Mouse (Mus musculus) embryonic fibroblast, embryonic 13.5 days (primary cell): ENCODE data around the gene Bspry.

Source experiments
- CTCF ChIP-seq: IDR thresholded peaks from 2 replicates; pipeline ENCODE4 v1.5.1; 2011; ENCODE audit warnings: mild to moderate bottlenecking, control low read depth, low read length, moderate library complexity, borderline replicate concordance; ENCODE audit not compliant: insufficient read depth
- POLR2A ChIP-seq: IDR thresholded peaks from 2 replicates; pipeline ENCODE4 v1.6.1; 2011; ENCODE audit warnings: low read depth, mild to moderate bottlenecking, control low read depth, low read length, moderate library complexity

DNA sequence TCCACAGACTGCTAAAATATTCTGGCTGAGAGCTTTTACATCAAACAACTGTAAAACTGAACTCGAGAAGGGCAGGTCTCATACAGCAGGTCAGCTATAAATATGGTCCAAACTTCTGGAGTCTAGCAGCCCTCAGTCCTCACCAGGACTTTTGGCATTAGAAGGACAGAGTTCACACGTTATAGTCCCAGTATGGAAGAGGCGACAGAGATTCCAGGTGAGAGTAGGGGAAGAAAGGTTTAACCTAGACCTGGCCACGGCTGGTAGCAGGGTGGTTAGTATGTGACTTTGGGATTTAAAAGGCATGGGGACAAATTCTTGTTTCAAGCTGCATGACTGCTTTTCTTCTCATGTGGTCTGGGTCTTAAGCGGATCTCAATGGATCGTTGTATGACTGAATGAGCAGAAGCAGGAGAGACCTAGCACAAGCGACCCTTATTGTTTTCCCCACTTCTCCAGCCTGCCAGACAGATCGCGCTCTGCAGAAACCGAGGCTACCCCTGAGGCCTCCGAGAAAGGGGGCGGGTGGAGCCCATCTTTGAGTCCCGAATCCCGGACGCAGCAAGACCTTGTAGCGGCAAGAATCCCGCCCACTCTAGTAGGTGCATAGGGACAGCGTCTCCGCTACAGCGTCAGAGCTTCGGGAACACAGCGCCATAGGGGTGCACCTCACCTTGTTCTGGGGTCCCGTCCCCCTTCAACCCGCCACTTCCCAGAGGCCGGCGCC lies 39.4 kb downstream of the Bspry start:
- TF ChIP-seq POLR2A: no peak
- no peak for TF ChIP-seq CTCF
